Mouse (Mus musculus): Measurements from ENCODE around the gene Zfr2. TPM values are rescaled to one million over a fixed set of nuclear protein-coding genes. Genes with fewer than 3 reads are reported as not detected.

Zfr2 gene
- polyA plus RNA-seq, 1 experiment from 2014 or later, result 4.6 TPM

- no peak for ATAC-seq (replicated peaks; ENCODE audit: low FRiP score, low read depth)
- Histone ChIP-seq H3K27ac (no peak overlapping the region), H3K9ac (ENCODE audit: low read depth, low read length) (no peak overlapping the region), H3K27me3 (ENCODE audit: insufficient read depth, low read length) (peaks cover 8% of the 10 kb centered on the region; the same call in 1 of the 2 replicates), H3K4me2 (ENCODE audit: low read length) (no peak overlapping the region), H3K4me3 (replicated peaks; ENCODE audit: low read depth, low read length) (no peak overlapping the region), H3K4me1 (replicated peaks; ENCODE audit: insufficient read depth, low read length) (0 out of 2 replicates have a peak, but pooled peaks cover 2% of the 10 kb centered on the region), H3K9me3 (replicated peaks; ENCODE audit: low read length) (no peaks in the 10 kb centered on the region), H3K36me3 (ENCODE audit: insufficient read depth, low read length) (no peaks in the 10 kb centered on the region)
- DNase-seq (ENCODE audit: low spot score), result peak; percentile 61
- 33% methylated on average over 13 of the region's 13 CpGs for WGBS
- peak; percentile 72 for TF ChIP-seq CTCF (IDR thresholded peaks at IDR 0.05; ENCODE audit: low read depth)
These were observed 7.9 kb downstream of the Zfr2 start for GRCm38 (mm10) chr10:81240876-81241275.

DNA sequence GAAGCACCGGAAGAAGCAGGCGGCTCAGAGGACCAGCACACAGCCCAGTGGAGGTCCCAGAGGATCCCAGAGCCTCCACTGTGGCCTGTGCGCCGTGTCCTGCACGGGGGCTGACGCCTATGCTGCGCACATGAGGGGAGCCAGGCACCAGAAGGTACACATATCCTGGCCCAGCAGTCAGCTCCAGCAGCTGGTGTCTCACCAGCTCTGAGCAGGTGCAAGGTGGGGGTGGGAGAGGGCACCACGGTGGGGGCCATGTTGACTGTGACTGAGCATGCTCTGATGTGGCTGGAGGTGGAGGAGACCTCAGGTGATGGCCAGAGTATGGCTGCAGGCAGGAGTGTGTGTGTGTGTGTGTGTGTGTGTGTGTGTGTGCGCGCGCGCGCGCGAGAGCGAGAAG lies 9.1 kb downstream of the Zfr2 start:
- H3K27ac ChIP-seq, result no peak overlapping the region
- H3K4me2 ChIP-seq (ENCODE audit: low read length), result no peak overlapping the region
- H3K9ac ChIP-seq (ENCODE audit: low read depth, low read length), result no peak overlapping the region
- no peaks in the 10 kb centered on the region for H3K36me3 ChIP-seq (ENCODE audit: insufficient read depth, low read length)
- H3K27me3 ChIP-seq (ENCODE audit: insufficient read depth, low read length), result peaks cover 8% of the 10 kb centered on the region; the same call in 1 of the 2 replicates
- no peak overlapping the region for H3K4me3 ChIP-seq (replicated peaks; ENCODE audit: low read depth, low read length)
- no peak for TF ChIP-seq CTCF (IDR thresholded peaks at IDR 0.05; ENCODE audit: low read depth)
- DNase-seq (ENCODE audit: low spot score) (no peak), ATAC-seq (replicated peaks; ENCODE audit: low FRiP score, low read depth) (no peak)
- H3K9me3 ChIP-seq (replicated peaks; ENCODE audit: low read length), result no peaks in the 10 kb centered on the region
- 91% methylated on average over 16 of the region's 16 CpGs for WGBS
- 0 out of 2 replicates have a peak, but pooled peaks cover 2% of the 10 kb centered on the region for H3K4me1 ChIP-seq (replicated peaks; ENCODE audit: insufficient read depth, low read length)

DNA sequence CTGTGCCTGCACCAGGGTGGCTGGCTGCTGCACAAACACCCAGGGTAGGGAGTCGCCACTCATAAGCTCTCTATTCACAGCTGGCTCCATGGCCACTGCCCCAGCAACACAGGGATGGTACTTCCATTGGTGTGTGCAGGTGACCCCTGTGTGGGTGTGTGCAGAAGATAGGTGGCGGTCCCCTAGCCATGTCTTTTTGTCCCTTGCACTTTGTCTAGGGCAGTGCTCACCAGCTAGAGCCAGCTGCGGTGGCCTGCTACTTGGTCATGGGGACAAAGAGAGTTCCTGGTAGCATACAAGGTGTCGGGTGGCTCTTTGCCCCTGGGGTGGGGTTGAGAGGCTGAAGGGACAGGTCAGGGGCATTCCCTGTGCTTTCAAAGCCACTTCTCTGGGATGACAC lies 11.2 kb downstream of the Zfr2 start:
- Histone ChIP-seq H3K4me2 (ENCODE audit: low read length) (no peak overlapping the region), H3K9me3 (replicated peaks; ENCODE audit: low read length) (no peaks in the 10 kb centered on the region), H3K4me1 (replicated peaks; ENCODE audit: insufficient read depth, low read length) (0 out of 2 replicates have a peak, but pooled peaks cover 2% of the 10 kb centered on the region), H3K9ac (ENCODE audit: low read depth, low read length) (no peak overlapping the region), H3K4me3 (replicated peaks; ENCODE audit: low read depth, low read length) (no peak overlapping the region), H3K27ac (no peak overlapping the region), H3K36me3 (ENCODE audit: insufficient read depth, low read length) (no peaks in the 10 kb centered on the region), H3K27me3 (ENCODE audit: insufficient read depth, low read length) (peaks cover 8% of the 10 kb centered on the region; the same call in 1 of the 2 replicates)
- ATAC-seq (replicated peaks; ENCODE audit: low FRiP score, low read depth) (0 out of 2 replicates have a peak, but pooled peaks have one; percentile 11), DNase-seq (ENCODE audit: low spot score) (no peak)
- TF ChIP-seq CTCF (IDR thresholded peaks at IDR 0.05; ENCODE audit: low read depth), result no peak
- 73% methylated on average over 4 of the region's 4 CpGs for WGBS

- H3K4me1 ChIP-seq (replicated peaks; ENCODE audit: insufficient read depth, low read length), result 0 out of 2 replicates have a peak, but pooled peaks cover 2% of the 10 kb centered on the region
- no peak overlapping the region for H3K27ac ChIP-seq
- H3K4me3 ChIP-seq (replicated peaks; ENCODE audit: low read depth, low read length), result no peak overlapping the region
- no peaks in the 10 kb centered on the region for H3K9me3 ChIP-seq (replicated peaks; ENCODE audit: low read length)
- DNase-seq (ENCODE audit: low spot score) (peak; percentile 80), ATAC-seq (replicated peaks; ENCODE audit: low FRiP score, low read depth) (peak; percentile 58)
- no peaks in the 10 kb centered on the region for H3K36me3 ChIP-seq (ENCODE audit: insufficient read depth, low read length)
- no peak overlapping the region for H3K9ac ChIP-seq (ENCODE audit: low read depth, low read length)
- 7% methylated on average over 17 of the region's 17 CpGs for WGBS
- H3K4me2 ChIP-seq (ENCODE audit: low read length), result no peak overlapping the region
- peaks cover 8% of the 10 kb centered on the region; the same call in 1 of the 2 replicates for H3K27me3 ChIP-seq (ENCODE audit: insufficient read depth, low read length)
- TF ChIP-seq CTCF (IDR thresholded peaks at IDR 0.05; ENCODE audit: low read depth), result peak; percentile 94
These were observed 11.6 kb downstream of the Zfr2 start for GRCm38 (mm10) chr10:81244595-81244994.

DNA sequence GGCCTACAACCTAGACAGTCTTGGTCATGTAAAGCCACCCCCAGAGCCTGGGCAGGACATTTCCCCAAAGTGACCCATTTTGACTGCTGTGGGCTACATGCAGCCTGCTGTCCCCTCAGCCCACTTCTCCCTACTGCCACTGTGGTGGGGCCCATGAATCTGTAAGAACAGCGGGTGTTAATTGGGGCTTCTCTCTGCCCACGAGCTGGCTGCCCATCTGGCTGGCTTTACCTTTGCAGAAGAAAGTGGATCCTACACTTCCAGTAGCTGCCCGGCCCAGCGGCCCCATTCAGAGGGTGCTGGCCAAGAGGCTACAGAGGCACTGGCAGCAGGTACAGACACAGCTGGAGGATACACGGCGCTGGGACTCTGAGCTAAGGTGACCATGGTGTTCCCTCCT lies 12.2 kb downstream of the Zfr2 start:
- Histone ChIP-seq H3K4me1 (replicated peaks; ENCODE audit: insufficient read depth, low read length) (0 out of 2 replicates have a peak, but pooled peaks cover 2% of the 10 kb centered on the region), H3K4me3 (replicated peaks; ENCODE audit: low read depth, low read length) (no peak overlapping the region), H3K36me3 (ENCODE audit: insufficient read depth, low read length) (no peaks in the 10 kb centered on the region), H3K9ac (ENCODE audit: low read depth, low read length) (no peak overlapping the region), H3K4me2 (ENCODE audit: low read length) (no peak overlapping the region), H3K9me3 (replicated peaks; ENCODE audit: low read length) (no peaks in the 10 kb centered on the region), H3K27me3 (ENCODE audit: insufficient read depth, low read length) (peaks cover 4% of the 10 kb centered on the region; the same call in 1 of the 2 replicates), H3K27ac (no peak overlapping the region)
- no peak for DNase-seq (ENCODE audit: low spot score)
- no peak for ATAC-seq (replicated peaks; ENCODE audit: low FRiP score, low read depth)
- 85% methylated on average over 6 of the region's 6 CpGs for WGBS
- no peak for TF ChIP-seq CTCF (IDR thresholded peaks at IDR 0.05; ENCODE audit: low read depth)

GRCm38 (mm10) chr10:81247804-81248203 lies 14.8 kb downstream of the Zfr2 start:
- H3K9me3 ChIP-seq (replicated peaks; ENCODE audit: low read length), result no peaks in the 10 kb centered on the region
- no peak for TF ChIP-seq CTCF (IDR thresholded peaks at IDR 0.05; ENCODE audit: low read depth)
- no peak for ATAC-seq (replicated peaks; ENCODE audit: low FRiP score, low read depth)
- peaks cover 6% of the 10 kb centered on the region; the same call in 1 of the 2 replicates for H3K27me3 ChIP-seq (ENCODE audit: insufficient read depth, low read length)
- H3K4me3 ChIP-seq (replicated peaks; ENCODE audit: low read depth, low read length), result no peak overlapping the region
- 96% methylated on average over 2 of the region's 2 CpGs for WGBS
- H3K4me2 ChIP-seq (ENCODE audit: low read length), result no peak overlapping the region
- H3K4me1 ChIP-seq (replicated peaks; ENCODE audit: insufficient read depth, low read length), result peaks cover 6% of the 10 kb centered on the region; the same call in 1 of the 2 replicates
- no peak overlapping the region for H3K27ac ChIP-seq
- no peaks in the 10 kb centered on the region for H3K36me3 ChIP-seq (ENCODE audit: insufficient read depth, low read length)
- no peak overlapping the region for H3K9ac ChIP-seq (ENCODE audit: low read depth, low read length)
- DNase-seq (ENCODE audit: low spot score), result no peak

GRCm38 (mm10) chr10:81249442-81249841 lies 16.5 kb downstream of the Zfr2 start:
- no peak for ATAC-seq (replicated peaks; ENCODE audit: low FRiP score, low read depth)
- no peaks in the 10 kb centered on the region for H3K36me3 ChIP-seq (ENCODE audit: insufficient read depth, low read length)

More at GRCm38 (mm10) chr10:81249442-81249841, 16.5 kb downstream of the Zfr2 start:
- H3K9ac ChIP-seq (ENCODE audit: low read depth, low read length), result no peak overlapping the region
- H3K27ac ChIP-seq, result no peak overlapping the region
- no peak overlapping the region for H3K4me2 ChIP-seq (ENCODE audit: low read length)
- 79% methylated on average over 8 of the region's 8 CpGs for WGBS
- peaks cover 10% of the 10 kb centered on the region; the same call in 1 of the 2 replicates for H3K27me3 ChIP-seq (ENCODE audit: insufficient read depth, low read length)
- TF ChIP-seq CTCF (IDR thresholded peaks at IDR 0.05; ENCODE audit: low read depth), result no peak
- H3K4me1 ChIP-seq (replicated peaks; ENCODE audit: insufficient read depth, low read length), result peaks cover 8% of the 10 kb centered on the region; the same call in 1 of the 2 replicates
- no peak overlapping the region for H3K4me3 ChIP-seq (replicated peaks; ENCODE audit: low read depth, low read length)
- no peak for DNase-seq (ENCODE audit: low spot score)
- H3K9me3 ChIP-seq (replicated peaks; ENCODE audit: low read length), result no peaks in the 10 kb centered on the region
